Mouse (Mus musculus): ENCODE results near the gene Limch1. TPM values are rescaled to one million over a fixed set of nuclear protein-coding genes. Genes with fewer than 3 reads are reported as not detected.

Limch1 gene
- 3.8 and 5.0 TPM in 2 replicates for polyA plus RNA-seq (2012; rRNA removed)

DNA sequence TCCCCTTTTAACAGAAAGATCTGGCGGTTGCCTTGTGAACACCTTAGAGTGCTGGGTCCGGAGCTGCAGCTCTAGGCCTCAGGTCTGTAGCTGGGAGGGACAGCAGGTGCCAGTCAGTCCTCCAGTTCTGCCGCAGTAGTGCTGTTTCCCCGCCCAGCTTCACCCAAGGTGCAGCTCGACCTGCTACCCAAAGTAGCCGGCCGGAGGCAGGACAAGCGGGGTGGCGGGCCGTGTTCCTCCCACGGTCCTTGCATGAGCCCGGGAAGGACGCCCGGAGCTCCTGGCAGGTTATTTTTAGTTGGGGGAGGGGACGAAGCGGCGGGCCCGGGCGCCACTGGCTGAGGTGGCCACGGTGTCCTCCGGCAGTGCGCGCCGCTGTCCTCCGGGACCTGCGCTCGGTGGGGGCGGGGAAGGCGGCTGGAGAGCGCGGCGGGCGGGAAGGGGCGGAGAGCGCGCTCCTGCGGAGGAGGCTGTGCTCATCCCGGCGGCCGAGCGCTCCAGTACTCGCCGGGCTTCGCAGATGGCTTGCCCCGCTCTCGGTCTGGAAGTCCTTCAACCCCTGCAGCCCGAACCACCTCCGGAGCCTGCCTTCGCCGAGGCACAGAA lies at the start of gene Limch1:
TSS of gene Limch1 (plus strand) at position 438 of the 606 bp plus-strand sequence.
- Histone ChIP-seq H3K4me3 (ENCODE audit: control insufficient read depth, insufficient read depth, low read length) (peak within 1 kb of the TSS; percentile 11; the same call in 1 of the 2 replicates), H3K27ac (ENCODE audit: control insufficient read depth, insufficient read depth, low read length) (no peak within 1 kb of the TSS), H3K36me3 (ENCODE audit: control insufficient read depth, insufficient read depth, low read length) (no peaks in the 10 kb centered on the region), H3K27me3 (ENCODE audit: control insufficient read depth, insufficient read depth, low read length) (no peaks in the 10 kb centered on the region; the same call in 1 of the 2 replicates), H3K4me1 (replicated peaks; ENCODE audit: control insufficient read depth, insufficient read depth, low read length) (no peaks in the 10 kb centered on the region)
- TF ChIP-seq CTCF (IDR thresholded peaks at IDR 0.05; ENCODE audit: borderline replicate concordance, control insufficient read depth, extremely low read depth, insufficient read depth, low read length, poor library complexity), result no peak
- no peak for TF ChIP-seq POLR2A (IDR thresholded peaks at IDR 0.05; ENCODE audit: control insufficient read depth, extremely low read depth, insufficient read depth, low read length, poor library complexity)
- no peak for DNase-seq
- 5% methylated on average over 50 of the region's 50 CpGs for WGBS

DNA sequence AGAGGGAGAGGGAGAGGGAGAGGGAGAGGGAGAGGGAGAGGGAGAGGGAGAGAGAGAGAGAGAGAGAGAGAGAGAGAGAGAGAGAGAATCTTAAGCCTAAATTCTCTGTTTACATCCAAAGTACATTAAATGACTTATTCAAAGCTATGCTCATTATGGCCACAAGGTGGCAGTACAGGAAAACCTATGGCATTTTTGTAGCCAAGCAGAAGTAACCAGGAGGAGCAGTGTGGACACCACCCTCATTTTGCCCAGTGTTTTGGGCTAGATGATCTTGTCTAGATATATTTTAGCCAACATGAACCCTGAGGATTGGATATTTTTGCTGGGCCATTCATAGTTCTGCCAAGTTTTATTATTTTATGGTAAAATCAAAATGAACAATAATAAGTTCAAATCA lies 48.5 kb upstream of the Limch1 start:
- DNase-seq, result peak; percentile 52
- Histone ChIP-seq H3K4me3 (ENCODE audit: control insufficient read depth, insufficient read depth, low read length) (no peak overlapping the region), H3K27ac (ENCODE audit: control insufficient read depth, insufficient read depth, low read length) (no peak overlapping the region), H3K27me3 (ENCODE audit: control insufficient read depth, insufficient read depth, low read length) (no peaks in the 10 kb centered on the region), H3K4me1 (replicated peaks; ENCODE audit: control insufficient read depth, insufficient read depth, low read length) (no peaks in the 10 kb centered on the region), H3K36me3 (ENCODE audit: control insufficient read depth, insufficient read depth, low read length) (no peaks in the 10 kb centered on the region)
- TF ChIP-seq CTCF (IDR thresholded peaks at IDR 0.05; ENCODE audit: borderline replicate concordance, control insufficient read depth, extremely low read depth, insufficient read depth, low read length, poor library complexity) (no peak), POLR2A (IDR thresholded peaks at IDR 0.05; ENCODE audit: control insufficient read depth, extremely low read depth, insufficient read depth, low read length, poor library complexity) (no peak)

DNA sequence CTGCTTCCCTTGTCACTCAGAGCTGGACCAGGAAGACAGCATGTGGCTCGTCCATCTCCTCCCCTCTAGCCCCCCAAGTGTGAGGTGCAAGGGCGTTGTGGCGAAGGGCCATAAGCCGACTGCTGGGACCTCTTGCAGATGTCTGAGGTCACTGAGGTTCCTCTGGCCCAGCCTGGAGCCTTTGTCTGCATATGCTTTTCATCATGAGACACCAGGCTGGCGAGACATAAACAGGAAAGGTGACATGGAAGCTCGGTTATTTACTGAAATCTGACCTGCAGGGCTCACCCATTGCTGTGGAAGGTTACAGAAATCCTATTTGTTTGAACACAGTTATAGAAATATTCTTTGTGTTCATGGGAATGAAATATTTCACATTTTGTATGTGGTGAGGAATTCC lies 45.7 kb upstream of the Limch1 start:
- WGBS, result 75% methylated on average over 6 of the region's 6 CpGs
- no peak for DNase-seq
- no peaks in the 10 kb centered on the region for H3K4me1 ChIP-seq (replicated peaks; ENCODE audit: control insufficient read depth, insufficient read depth, low read length)
- no peak overlapping the region for H3K27ac ChIP-seq (ENCODE audit: control insufficient read depth, insufficient read depth, low read length)
- no peaks in the 10 kb centered on the region for H3K36me3 ChIP-seq (ENCODE audit: control insufficient read depth, insufficient read depth, low read length)
- H3K27me3 ChIP-seq (ENCODE audit: control insufficient read depth, insufficient read depth, low read length), result no peaks in the 10 kb centered on the region
- H3K4me3 ChIP-seq (ENCODE audit: control insufficient read depth, insufficient read depth, low read length), result no peak overlapping the region
- TF ChIP-seq POLR2A (IDR thresholded peaks at IDR 0.05; ENCODE audit: control insufficient read depth, extremely low read depth, insufficient read depth, low read length, poor library complexity) (no peak), CTCF (IDR thresholded peaks at IDR 0.05; ENCODE audit: borderline replicate concordance, control insufficient read depth, extremely low read depth, insufficient read depth, low read length, poor library complexity) (no peak)

DNA sequence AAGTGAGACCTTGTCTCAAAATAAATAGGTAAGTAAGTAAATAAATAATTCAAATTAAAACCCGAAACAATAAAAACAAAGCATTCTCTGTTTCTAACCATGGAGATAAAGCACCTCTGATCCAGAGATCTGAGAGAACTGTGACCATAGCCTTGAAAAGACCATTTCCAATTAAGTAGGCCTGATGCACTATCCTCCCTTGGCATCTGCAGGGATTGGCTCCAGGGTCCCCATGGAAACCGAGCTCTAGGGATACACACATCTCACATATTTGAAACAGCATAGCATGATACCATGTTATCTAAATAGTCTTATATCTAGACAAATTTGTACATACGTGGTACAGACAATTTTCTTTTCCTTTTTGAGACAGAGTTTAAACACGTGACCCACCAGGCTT lies 43.7 kb upstream of the Limch1 start:
- no peak for DNase-seq
- Histone ChIP-seq H3K4me1 (replicated peaks; ENCODE audit: control insufficient read depth, insufficient read depth, low read length) (no peaks in the 10 kb centered on the region), H3K27ac (ENCODE audit: control insufficient read depth, insufficient read depth, low read length) (no peak overlapping the region), H3K36me3 (ENCODE audit: control insufficient read depth, insufficient read depth, low read length) (no peaks in the 10 kb centered on the region), H3K27me3 (ENCODE audit: control insufficient read depth, insufficient read depth, low read length) (no peaks in the 10 kb centered on the region), H3K4me3 (ENCODE audit: control insufficient read depth, insufficient read depth, low read length) (no peak overlapping the region)
- TF ChIP-seq CTCF (IDR thresholded peaks at IDR 0.05; ENCODE audit: borderline replicate concordance, control insufficient read depth, extremely low read depth, insufficient read depth, low read length, poor library complexity) (no peak), POLR2A (IDR thresholded peaks at IDR 0.05; ENCODE audit: control insufficient read depth, extremely low read depth, insufficient read depth, low read length, poor library complexity) (no peak)
- WGBS, result 96% methylated on average over 4 of the region's 4 CpGs

DNA sequence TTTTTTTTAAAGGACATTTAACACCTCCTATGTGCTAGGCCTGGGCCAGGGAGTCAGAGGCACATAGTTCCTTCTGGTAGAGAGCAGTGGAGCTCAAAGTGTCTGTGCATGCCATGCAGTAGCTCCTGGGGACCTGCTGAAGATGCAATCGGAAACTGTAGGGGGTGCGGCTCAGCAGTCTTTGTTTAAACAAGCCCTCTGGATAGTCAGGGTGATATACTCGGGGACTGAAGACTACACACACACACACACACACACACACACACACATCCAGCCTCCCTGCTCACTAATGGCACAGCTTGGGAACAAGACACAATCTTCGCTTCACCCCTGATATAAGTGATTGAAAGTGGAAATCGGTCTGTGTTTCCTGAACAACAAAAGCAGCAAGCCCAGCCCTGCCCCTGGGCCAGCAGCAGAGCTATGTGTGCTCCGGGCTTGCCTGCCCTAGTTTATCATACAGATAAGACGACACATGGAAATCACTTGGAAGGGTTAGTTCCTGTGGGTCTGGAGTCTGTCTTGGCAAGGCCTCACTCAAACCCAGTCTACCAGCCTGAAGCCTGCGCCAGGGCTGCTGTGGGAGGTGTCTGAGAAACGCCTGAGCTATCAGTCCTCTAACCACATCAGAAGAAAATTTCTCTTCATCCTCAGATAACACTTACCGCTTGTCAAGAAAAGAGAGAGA lies 42.2 kb upstream of the Limch1 start:
- 56% methylated on average over 10 of the region's 10 CpGs for WGBS
- Histone ChIP-seq H3K4me1 (replicated peaks; ENCODE audit: control insufficient read depth, insufficient read depth, low read length) (no peaks in the 10 kb centered on the region), H3K27me3 (ENCODE audit: control insufficient read depth, insufficient read depth, low read length) (no peaks in the 10 kb centered on the region), H3K36me3 (ENCODE audit: control insufficient read depth, insufficient read depth, low read length) (no peaks in the 10 kb centered on the region), H3K4me3 (ENCODE audit: control insufficient read depth, insufficient read depth, low read length) (no peak overlapping the region), H3K27ac (ENCODE audit: control insufficient read depth, insufficient read depth, low read length) (no peak overlapping the region)
- TF ChIP-seq CTCF (IDR thresholded peaks at IDR 0.05; ENCODE audit: borderline replicate concordance, control insufficient read depth, extremely low read depth, insufficient read depth, low read length, poor library complexity) (no peak), POLR2A (IDR thresholded peaks at IDR 0.05; ENCODE audit: control insufficient read depth, extremely low read depth, insufficient read depth, low read length, poor library complexity) (no peak)
- no peak for DNase-seq

DNA sequence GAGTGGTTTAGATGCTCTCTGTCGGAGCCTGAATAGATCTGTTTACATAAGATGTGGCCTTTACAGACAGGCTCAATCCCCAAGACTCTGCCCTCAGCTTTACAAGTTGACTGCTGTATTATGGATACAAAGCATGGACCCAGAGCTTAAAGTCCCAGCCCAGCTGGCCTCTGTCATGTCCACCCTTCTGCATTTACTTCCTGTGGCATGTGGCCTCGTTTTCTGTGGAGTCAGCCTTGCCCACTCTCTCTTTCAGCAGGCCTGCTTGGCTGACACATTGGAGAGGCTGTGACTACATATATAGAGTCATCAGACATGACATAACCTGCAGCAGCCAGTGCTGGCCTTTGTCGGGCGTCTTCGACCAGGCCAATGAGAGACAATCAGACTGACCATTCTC lies 37.8 kb upstream of the Limch1 start:
- no peak for DNase-seq
- H3K27me3 ChIP-seq (ENCODE audit: control insufficient read depth, insufficient read depth, low read length), result no peaks in the 10 kb centered on the region
- H3K27ac ChIP-seq (ENCODE audit: control insufficient read depth, insufficient read depth, low read length), result no peak overlapping the region
- no peak overlapping the region for H3K4me3 ChIP-seq (ENCODE audit: control insufficient read depth, insufficient read depth, low read length)
- no peak for TF ChIP-seq POLR2A (IDR thresholded peaks at IDR 0.05; ENCODE audit: control insufficient read depth, extremely low read depth, insufficient read depth, low read length, poor library complexity)
- no peak for TF ChIP-seq CTCF (IDR thresholded peaks at IDR 0.05; ENCODE audit: borderline replicate concordance, control insufficient read depth, extremely low read depth, insufficient read depth, low read length, poor library complexity)
- no peaks in the 10 kb centered on the region for H3K36me3 ChIP-seq (ENCODE audit: control insufficient read depth, insufficient read depth, low read length)
- WGBS, result 87% methylated on average over 5 of the region's 5 CpGs
- H3K4me1 ChIP-seq (replicated peaks; ENCODE audit: control insufficient read depth, insufficient read depth, low read length), result no peaks in the 10 kb centered on the region

Measured in thymus, adult 2 months (tissue).